Mouse (Mus musculus) embryonic fibroblast, embryonic 13.5 days (primary cell): ENCODE measurements around the gene Rrbp1. TPM values are rescaled to one million over a fixed set of nuclear protein-coding genes. Genes with fewer than 3 reads are reported as not detected.

Experiments used
- H3K27ac ChIP-seq: 2 replicates; pipeline ENCODE4 v1.5.1; 2012; ENCODE audit warnings: low read length, control low read depth, inconsistent platforms; ENCODE audit not compliant: insufficient read depth
- H3K4me1 ChIP-seq: 2 replicates; pipeline ENCODE4 v1.6.1; 2011; ENCODE audit warnings: low read length; ENCODE audit not compliant: control insufficient read depth, insufficient read depth
- H3K4me3 ChIP-seq: 2 replicates; pipeline ENCODE4 v1.5.1; 2011; ENCODE audit warnings: mild to moderate bottlenecking, control low read depth, low read length; ENCODE audit not compliant: insufficient read depth
- CTCF ChIP-seq: IDR thresholded peaks from 2 replicates; pipeline ENCODE4 v1.5.1; 2011; ENCODE audit warnings: mild to moderate bottlenecking, control low read depth, low read length, moderate library complexity, borderline replicate concordance; ENCODE audit not compliant: insufficient read depth
- POLR2A ChIP-seq: IDR thresholded peaks from 2 replicates; pipeline ENCODE4 v1.6.1; 2011; ENCODE audit warnings: low read depth, mild to moderate bottlenecking, control low read depth, low read length, moderate library complexity
- polyA plus RNA-seq: library from polyadenylated mRNA; stranded (reverse); fragments of >200 nt; gene quantifications from 2 replicates; pipeline ENCODE4 v1.2.4, GENCODE M21; 2011; ENCODE audit warnings: low read depth; ENCODE audit not compliant: missing spikeins, insufficient read length

Gene Rrbp1
- polyA plus RNA-seq, 1 experiment, result 538 TPM

DNA sequence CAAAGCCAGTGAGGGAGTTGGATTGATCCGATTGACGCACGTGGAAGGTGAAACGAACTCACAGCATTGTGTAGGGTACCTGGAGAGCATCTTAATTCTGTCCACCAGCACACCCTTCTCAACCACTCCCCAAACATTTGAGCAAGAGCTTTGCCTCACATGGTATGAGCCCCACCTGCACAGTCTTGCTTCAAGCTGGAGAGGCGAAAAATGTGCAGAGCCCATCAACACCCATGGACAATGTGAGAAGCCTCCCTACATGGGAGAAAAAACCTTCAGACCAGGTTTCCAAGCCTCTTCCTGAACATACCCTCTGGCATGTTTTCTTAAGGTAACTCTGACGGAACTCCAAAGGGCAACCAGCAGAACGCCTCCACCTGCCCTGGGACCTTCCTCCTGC is 19.7 kb upstream of the Rrbp1 start:
- no peak overlapping the region for H3K4me3 ChIP-seq
- no peaks in the 10 kb centered on the region for H3K4me1 ChIP-seq
- TF ChIP-seq POLR2A (no peak), CTCF (no peak)
- no peak overlapping the region for H3K27ac ChIP-seq

DNA sequence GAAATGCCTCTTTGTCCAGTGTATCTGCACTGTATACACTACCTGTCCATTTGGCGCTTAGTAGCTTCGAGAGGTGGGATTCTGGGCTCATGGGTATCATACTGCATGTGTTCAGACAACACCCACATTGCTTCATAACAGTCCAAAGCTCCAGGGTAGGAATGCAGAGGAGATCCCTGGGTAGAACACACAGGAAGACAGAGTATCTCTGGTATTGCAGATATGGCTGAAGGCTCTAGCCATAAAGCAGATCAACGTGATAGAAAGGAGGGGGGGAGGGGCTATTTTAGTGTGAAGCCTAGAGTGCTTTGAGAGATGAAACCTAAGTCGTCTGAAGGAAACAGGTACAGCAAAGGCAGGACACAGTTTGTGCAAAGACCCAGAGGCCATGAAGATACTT is 15.4 kb upstream of the Rrbp1 start:
- TF ChIP-seq POLR2A (no peak), CTCF (no peak)
- H3K4me1 ChIP-seq, result no peaks in the 10 kb centered on the region
- no peak overlapping the region for H3K4me3 ChIP-seq
- no peak overlapping the region for H3K27ac ChIP-seq

DNA sequence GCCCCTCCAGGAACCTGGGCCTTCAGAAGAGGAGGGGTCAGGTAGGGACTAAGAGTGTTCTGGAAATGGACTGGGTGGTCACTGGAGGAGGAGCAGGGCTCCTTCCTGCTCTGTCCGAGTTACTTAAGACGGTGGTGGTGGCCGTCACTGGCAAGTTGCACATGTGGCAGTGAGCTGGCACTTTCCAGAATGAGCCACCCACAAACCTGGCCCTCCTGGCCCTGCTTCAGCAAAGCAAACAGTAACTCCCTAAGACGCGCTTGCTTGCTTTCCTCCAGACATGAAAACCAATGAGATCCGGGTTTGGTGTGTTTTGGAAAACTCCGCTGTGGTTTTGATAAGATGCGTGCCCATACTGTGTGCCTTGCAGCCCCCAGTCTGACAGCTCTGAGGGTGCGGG is 14.3 kb upstream of the Rrbp1 start:
- Histone ChIP-seq H3K27ac (no peak overlapping the region), H3K4me3 (no peak overlapping the region), H3K4me1 (no peaks in the 10 kb centered on the region)
- no peak for TF ChIP-seq CTCF
- no peak for TF ChIP-seq POLR2A

DNA sequence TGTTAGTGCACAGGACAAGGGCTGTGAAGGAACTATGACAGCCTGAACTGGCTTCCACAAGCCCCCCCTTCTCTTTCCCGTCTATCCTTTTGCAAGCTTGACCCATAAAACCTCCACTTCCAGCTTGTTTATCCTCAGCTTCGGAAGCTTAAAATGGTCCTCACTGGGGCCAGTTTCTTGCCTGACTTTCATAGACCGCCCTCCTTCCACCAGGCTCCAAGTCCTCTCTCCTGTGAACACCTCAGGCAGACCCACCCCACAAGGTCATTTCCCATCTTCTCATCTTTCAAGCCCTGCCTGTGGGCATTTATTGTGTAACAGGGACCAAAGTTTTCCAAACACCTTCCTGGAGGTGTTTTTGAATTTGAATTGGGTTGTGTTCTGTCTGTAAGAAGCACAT is 11.4 kb upstream of the Rrbp1 start:
- TF ChIP-seq CTCF, result no peak
- TF ChIP-seq POLR2A, result no peak
- H3K4me3 ChIP-seq, result no peak overlapping the region
- H3K4me1 ChIP-seq, result no peaks in the 10 kb centered on the region
- H3K27ac ChIP-seq, result no peak overlapping the region

DNA sequence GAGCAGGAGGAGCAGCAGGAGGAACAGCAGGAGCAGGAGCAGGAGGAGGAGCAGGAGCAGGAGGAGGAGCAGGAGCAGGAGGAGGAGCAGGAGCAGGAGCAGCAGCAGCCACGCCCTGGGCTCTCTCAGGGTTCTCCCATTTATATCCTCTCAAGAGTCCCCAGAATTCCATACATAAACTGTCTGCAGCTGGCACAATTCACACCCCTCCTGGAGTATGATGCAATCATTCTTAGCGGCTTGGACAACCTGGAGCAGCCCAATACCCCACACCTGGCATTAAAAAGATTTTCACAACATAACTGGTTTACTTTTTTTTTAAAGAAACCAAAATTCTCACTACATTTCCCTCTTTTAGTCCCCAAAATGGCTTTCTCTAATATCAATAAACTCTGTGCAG is 8.9 kb upstream of the Rrbp1 start:
- no peak overlapping the region for H3K4me3 ChIP-seq
- TF ChIP-seq CTCF (no peak), POLR2A (no peak)
- no peak overlapping the region for H3K27ac ChIP-seq
- H3K4me1 ChIP-seq, result no peaks in the 10 kb centered on the region

DNA sequence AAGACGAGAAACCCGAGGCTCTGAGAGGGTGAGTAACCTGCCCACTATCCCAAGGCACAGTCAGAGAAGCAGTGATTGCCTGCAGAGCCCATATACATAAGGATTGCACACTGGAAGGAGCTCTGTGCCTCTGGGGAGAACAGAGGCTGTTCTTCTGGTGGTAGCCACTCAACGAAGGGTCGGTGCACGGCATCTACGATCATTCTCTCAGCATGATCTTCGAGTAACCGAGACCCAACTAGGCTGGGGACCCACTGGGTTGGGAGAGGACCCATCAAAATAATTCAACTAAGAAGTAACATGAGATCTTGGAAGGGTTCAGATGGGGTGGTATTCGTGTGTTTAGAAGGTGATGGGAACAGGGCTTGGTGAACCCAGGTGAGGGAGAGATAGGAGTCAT is 4.8 kb upstream of the Rrbp1 start:
- Histone ChIP-seq H3K27ac (no peak overlapping the region), H3K4me1 (no peaks in the 10 kb centered on the region), H3K4me3 (no peak overlapping the region)
- TF ChIP-seq POLR2A (no peak), CTCF (no peak)

DNA sequence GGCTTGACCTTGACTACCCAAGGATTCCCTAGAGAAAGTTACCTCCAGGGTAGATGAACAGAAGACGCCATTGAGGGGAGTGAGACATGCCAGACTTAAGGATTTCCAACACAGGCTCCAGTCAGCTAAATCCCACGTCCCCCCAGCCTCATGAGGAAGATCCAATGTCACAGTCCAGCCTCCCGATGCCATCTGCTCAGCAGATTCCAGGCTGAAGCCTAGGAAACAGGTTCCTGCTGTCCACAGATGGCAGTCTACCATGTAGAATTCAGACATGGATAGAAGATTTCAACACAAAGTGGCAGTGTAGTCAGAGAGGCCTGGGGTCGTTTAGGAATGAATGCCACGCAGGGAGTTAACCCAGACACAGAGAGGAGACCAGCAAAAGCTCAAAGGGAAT is 3.4 kb upstream of the Rrbp1 start:
- no peak for TF ChIP-seq CTCF
- no peak for TF ChIP-seq POLR2A
- H3K4me1 ChIP-seq, result no peaks in the 10 kb centered on the region
- H3K27ac ChIP-seq, result no peak overlapping the region
- H3K4me3 ChIP-seq, result no peak overlapping the region

DNA sequence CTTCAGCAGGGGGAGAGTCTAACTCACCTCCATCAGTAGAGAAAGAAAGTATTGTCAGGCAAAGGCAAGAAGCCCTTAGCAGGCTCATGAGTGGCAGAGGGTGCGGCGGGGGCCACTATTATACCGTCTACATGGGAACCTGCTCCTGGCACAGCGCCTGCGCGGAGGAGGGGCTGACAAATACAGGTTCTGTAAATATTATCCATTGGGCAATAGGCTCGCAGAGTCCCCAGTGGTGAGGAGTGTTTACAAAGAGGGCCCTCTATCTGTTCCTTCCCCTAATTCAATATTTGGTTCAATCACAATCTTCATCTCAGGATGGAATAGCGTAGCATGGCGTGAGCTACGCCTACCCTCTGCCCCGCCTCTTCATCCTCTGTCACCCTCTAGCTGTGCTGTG is 3.0 kb upstream of the Rrbp1 start:
- no peak for TF ChIP-seq POLR2A
- no peak for TF ChIP-seq CTCF
- H3K4me1 ChIP-seq, result no peaks in the 10 kb centered on the region

DNA sequence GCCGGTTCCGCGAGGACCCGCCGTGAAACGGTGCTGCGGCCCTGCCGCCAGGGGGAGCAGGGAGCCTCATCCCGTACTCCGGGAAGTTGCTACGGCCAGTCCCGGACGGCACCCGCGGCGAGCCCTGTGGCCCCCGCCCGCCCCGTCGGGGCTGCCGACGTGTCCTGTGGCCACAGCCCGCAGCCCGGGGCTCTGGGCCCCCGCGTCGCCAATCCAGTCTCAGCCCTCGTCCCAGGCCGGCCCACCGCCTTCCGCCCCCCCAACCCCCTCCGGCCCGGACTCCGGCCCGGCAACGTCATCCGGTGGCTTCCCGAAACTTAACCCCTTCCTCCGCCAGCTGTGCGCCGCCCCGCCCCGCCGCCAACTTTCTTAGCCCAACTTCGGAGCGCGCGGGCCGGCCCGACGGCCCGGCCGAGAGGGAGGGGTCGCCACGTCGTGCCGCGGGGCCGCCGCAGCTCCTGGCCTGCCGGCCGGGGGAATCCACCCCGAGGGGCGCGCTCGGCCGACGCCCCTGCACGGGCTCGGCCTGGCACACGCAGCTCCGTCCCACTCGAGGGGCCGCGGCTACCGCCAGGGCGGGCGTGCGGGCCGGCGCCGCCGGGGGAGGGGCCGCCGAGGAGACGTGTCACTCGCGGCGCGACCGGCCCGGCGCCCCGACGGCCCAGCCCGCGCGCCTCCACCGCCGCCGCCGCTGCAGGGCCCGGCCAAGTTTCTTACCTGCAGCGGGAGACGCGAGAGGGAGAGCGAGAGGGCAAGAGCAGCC is 600 bp downstream of the Rrbp1 start:
- TF ChIP-seq POLR2A (no peak), CTCF (peak; percentile 66)
- peak overlapping the region; percentile 96 for H3K27ac ChIP-seq
- peaks cover 8% of the 10 kb centered on the region for H3K4me1 ChIP-seq
- peak overlapping the region; percentile 97 for H3K4me3 ChIP-seq

More for the DNA sequence above, 3.0 kb upstream of the Rrbp1 start:
- no peak overlapping the region for H3K27ac ChIP-seq
- H3K4me3 ChIP-seq, result no peak overlapping the region

DNA sequence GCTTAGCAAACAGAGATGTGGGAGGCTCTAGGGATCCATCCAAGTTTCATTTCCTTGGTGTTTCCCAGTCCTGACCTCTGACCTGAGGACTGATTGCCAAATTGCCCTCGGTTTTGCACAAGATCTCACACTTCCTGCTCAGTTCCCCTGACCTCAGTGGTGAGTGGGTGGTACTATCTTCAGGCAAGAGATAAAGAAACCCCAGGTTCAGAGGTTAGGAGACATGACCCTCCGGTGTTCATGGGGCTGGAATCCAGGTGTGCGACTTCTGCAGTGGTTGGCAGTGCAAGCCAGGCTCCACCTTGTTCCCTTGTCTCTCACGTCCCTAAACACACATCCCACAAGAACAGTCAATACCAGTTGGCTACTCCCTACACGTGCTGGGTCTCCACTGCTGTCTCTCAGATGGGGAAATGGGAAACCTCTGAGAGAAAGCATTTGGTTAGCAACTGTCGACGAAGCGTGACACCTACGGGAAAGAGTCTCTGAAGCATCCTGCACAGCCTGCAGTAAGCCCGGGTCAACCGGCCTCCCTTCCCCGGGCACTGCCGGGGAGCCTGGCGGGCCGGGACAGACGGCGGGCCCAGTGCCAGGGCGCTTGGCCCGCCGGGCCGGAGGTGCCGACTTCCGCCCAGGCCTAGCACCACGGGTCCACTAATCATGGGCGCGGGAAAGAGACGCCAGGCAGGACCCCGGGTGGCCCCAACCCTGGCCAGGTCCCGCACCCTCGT is 1.3 kb downstream of the Rrbp1 start:
- Histone ChIP-seq H3K4me1 (peaks cover 15% of the 10 kb centered on the region), H3K27ac (peak overlapping the region; percentile 96), H3K4me3 (peak overlapping the region; percentile 97)
- TF ChIP-seq POLR2A, result no peak
- no peak for TF ChIP-seq CTCF
